8 mouse cellular contexts compared by ENCODE assay signal in genomic region chr2:165883006-165883405, GRCm38 (mm10). TPM values are rescaled to one million over a fixed set of nuclear protein-coding genes. Genes with fewer than 3 reads are reported as not detected.
A peak's percentile ranks its signal among the peaks of the same experiment; 100 is the strongest.
DNase-seq lines count a peak whose midpoint lies in the region; ATAC-seq and TF ChIP-seq lines count a peak whose summit lies in the region.

No protein-coding gene starts in this region.

- DNase-seq in left cerebral cortex, adult 2 months (ENCODE audit: extremely low spot score in 1 of 2, low spot score in 2 of 2), result no peak
- DNase-seq in left cerebral cortex, adult 18-20 months (ENCODE audit: low spot score in 2 of 2), result no peak
- no peak for DNase-seq in liver, embryonic 11.5 days (ENCODE audit: low spot score)
- DNase-seq in urinary bladder, postnatal 14 days (ENCODE audit: low spot score), result no peak

- H3K27me3 ChIP-seq in embryonic facial prominence, embryonic 15.5 days, result no peaks in the 10 kb centered on the region
- no peaks in the 10 kb centered on the region for H3K27me3 ChIP-seq in hindbrain, embryonic 12.5 days
- no peaks in the 10 kb centered on the region for H3K27me3 ChIP-seq in liver, embryonic 11.5 days (replicated peaks; ENCODE audit: control insufficient read depth, insufficient read depth, low read length)
- H3K27me3 ChIP-seq in neural tube, embryonic 12.5 days (replicated peaks), result no peaks in the 10 kb centered on the region

- no peaks in the 10 kb centered on the region for H3K36me3 ChIP-seq in embryonic facial prominence, embryonic 15.5 days
- H3K36me3 ChIP-seq in hindbrain, embryonic 12.5 days, result no peaks in the 10 kb centered on the region
- peaks cover 6% of the 10 kb centered on the region; the same call in 1 of the 2 replicates for H3K36me3 ChIP-seq in liver, embryonic 11.5 days (ENCODE audit: control insufficient read depth, insufficient read depth, low read length)
- no peaks in the 10 kb centered on the region for H3K36me3 ChIP-seq in neural tube, embryonic 12.5 days

- peak overlapping the region; percentile 100 for H3K27ac ChIP-seq in left cerebral cortex, adult 2 months
- peak overlapping the region; percentile 100 for H3K27ac ChIP-seq in embryonic facial prominence, embryonic 15.5 days (replicated peaks)
- H3K27ac ChIP-seq in hindbrain, embryonic 12.5 days, result peak overlapping the region; percentile 100
- peak overlapping the region; percentile 100 for H3K27ac ChIP-seq in liver, embryonic 11.5 days (ENCODE audit: low read depth, low read length)
- peak overlapping the region; percentile 47; the same call in 1 of the 2 replicates for H3K27ac ChIP-seq in neural tube, embryonic 12.5 days

- no peak; the same call in 1 of the 2 replicates for TF ChIP-seq CTCF in left cerebral cortex, adult 2 months (IDR thresholded peaks at IDR 0.05)

- 0 out of 2 replicates have a peak overlapping the region, but pooled peaks have one; percentile 26 for H3K9ac ChIP-seq in embryonic facial prominence, embryonic 15.5 days
- peak overlapping the region; percentile 70 for H3K9ac ChIP-seq in hindbrain, embryonic 12.5 days
- peak overlapping the region; percentile 95 for H3K9ac ChIP-seq in liver, embryonic 11.5 days (ENCODE audit: low read depth, low read length)
- H3K9ac ChIP-seq in neural tube, embryonic 12.5 days, result peak overlapping the region; percentile 66

- peak overlapping the region; percentile 53 for H3K4me2 ChIP-seq in embryonic facial prominence, embryonic 15.5 days (replicated peaks)
- H3K4me2 ChIP-seq in hindbrain, embryonic 12.5 days (replicated peaks), result peak overlapping the region; percentile 58
- peak overlapping the region; percentile 97 for H3K4me2 ChIP-seq in liver, embryonic 11.5 days
- H3K4me2 ChIP-seq in neural tube, embryonic 12.5 days (replicated peaks), result peak overlapping the region; percentile 80

- ATAC-seq in embryonic facial prominence, embryonic 15.5 days (ENCODE audit: insufficient number of reproducible peaks, low FRiP score, low TSS enrichment, low read depth), result no peak
- ATAC-seq in hindbrain, embryonic 12.5 days (ENCODE audit: low FRiP score), result no peak
- no peak for ATAC-seq in liver, embryonic 11.5 days (replicated peaks; ENCODE audit: low FRiP score)
- ATAC-seq in neural tube, embryonic 12.5 days (ENCODE audit: low FRiP score, low read depth), result no peak
- ATAC-seq in inflammation-experienced regulatory T-cells, adult 6 months, result no peak

- peaks cover 97% of the 10 kb centered on the region for H3K4me1 ChIP-seq in embryonic facial prominence, embryonic 15.5 days
- H3K4me1 ChIP-seq in hindbrain, embryonic 12.5 days, result peaks cover 97% of the 10 kb centered on the region
- H3K4me1 ChIP-seq in liver, embryonic 11.5 days (replicated peaks; ENCODE audit: control insufficient read depth, insufficient read depth, low read length), result peaks cover 92% of the 10 kb centered on the region
- peaks cover 98% of the 10 kb centered on the region for H3K4me1 ChIP-seq in neural tube, embryonic 12.5 days

- H3K4me3 ChIP-seq in left cerebral cortex, adult 2 months, result peak overlapping the region; percentile 19
- peak overlapping the region; percentile 32 for H3K4me3 ChIP-seq in embryonic facial prominence, embryonic 15.5 days (replicated peaks)
- H3K4me3 ChIP-seq in hindbrain, embryonic 12.5 days, result peak overlapping the region; percentile 29
- H3K4me3 ChIP-seq in liver, embryonic 11.5 days (ENCODE audit: low read depth, low read length), result peak overlapping the region; percentile 52
- H3K4me3 ChIP-seq in neural tube, embryonic 12.5 days, result peak overlapping the region; percentile 4

- intact Hi-C loops in left cerebral cortex, adult 2 months (cut with DNase I), result loop anchor here (1.0 to 2.0 kb wide), 2 partner anchors 8 to 64 kb away; no protein-coding TSS in a partner anchor

- H3K9me3 ChIP-seq in embryonic facial prominence, embryonic 15.5 days (replicated peaks), result no peaks in the 10 kb centered on the region
- no peaks in the 10 kb centered on the region for H3K9me3 ChIP-seq in hindbrain, embryonic 12.5 days (replicated peaks)
- H3K9me3 ChIP-seq in liver, embryonic 11.5 days (ENCODE audit: control insufficient read depth, low read length), result no peaks in the 10 kb centered on the region
- no peaks in the 10 kb centered on the region for H3K9me3 ChIP-seq in neural tube, embryonic 12.5 days

- WGBS in embryonic facial prominence, embryonic 15.5 days, result 2% methylated on average over 6 of the region's 6 CpGs
- 37% methylated on average over 6 of the region's 6 CpGs for WGBS in hindbrain, embryonic 12.5 days
- WGBS in liver, embryonic 11.5 days, result 8% methylated on average over 6 of the region's 6 CpGs
- WGBS in neural tube, embryonic 12.5 days, result 18% methylated on average over 6 of the region's 6 CpGs

RNA-seq across cellular contexts. Expression of gene Zmynd8, which starts 15.8 kb away (rescaled TPM):
- total RNA-seq in left cerebral cortex, adult 2 months (2021), result 100 to 1,000 TPM; 182 to 188 TPM
- 100 to 1,000 TPM; 150 to 151 TPM for total RNA-seq in left cerebral cortex, adult 18-20 months (2021)
- polyA plus RNA-seq in embryonic facial prominence, embryonic 15.5 days (2015; fragmentation: Nextera tagmentation; extraction: Ambion mirVana), result 50.4 and 50.9 TPM in 2 replicates
- 71.8 and 72.1 TPM in 2 replicates for polyA plus RNA-seq in hindbrain, embryonic 12.5 days (2016; fragmentation: Nextera tagmentation; extraction: Ambion mirVana)
- 49.1 and 55.8 TPM in 2 replicates for polyA plus RNA-seq in liver, embryonic 11.5 days (2014; fragmentation: Nextera tagmentation; extraction: Ambion mirVana)
- 68.7 and 81.4 TPM in 2 replicates for polyA plus RNA-seq in neural tube, embryonic 12.5 days (2016; fragmentation: Nextera tagmentation; extraction: Ambion mirVana)
- polyA plus RNA-seq in inflammation-experienced regulatory T-cells, adult 6 months (2017; shearing (Covaris generic)), result 10 to 100 TPM; 43.3 to 65.6 (median 61.9) TPM

Comparison
In these comparisons a context has a peak if more than half of its experiments do, and no peak if none do; other contexts are left out.
1. H3K27ac ChIP-seq: peak in every context shown above with its lines; median percentile 100 in left cerebral cortex, adult 2 months; 100 in embryonic facial prominence, embryonic 15.5 days; 100 in hindbrain, embryonic 12.5 days; 100 in liver, embryonic 11.5 days; 47 in neural tube, embryonic 12.5 days.
2. H3K9ac ChIP-seq: peak in every context shown above with its lines; median percentile 95 in liver, embryonic 11.5 days; 70 in hindbrain, embryonic 12.5 days; 66 in neural tube, embryonic 12.5 days; 26 in embryonic facial prominence, embryonic 15.5 days.